9 mouse cellular contexts compared by ENCODE assay signal in the genomic region with DNA sequence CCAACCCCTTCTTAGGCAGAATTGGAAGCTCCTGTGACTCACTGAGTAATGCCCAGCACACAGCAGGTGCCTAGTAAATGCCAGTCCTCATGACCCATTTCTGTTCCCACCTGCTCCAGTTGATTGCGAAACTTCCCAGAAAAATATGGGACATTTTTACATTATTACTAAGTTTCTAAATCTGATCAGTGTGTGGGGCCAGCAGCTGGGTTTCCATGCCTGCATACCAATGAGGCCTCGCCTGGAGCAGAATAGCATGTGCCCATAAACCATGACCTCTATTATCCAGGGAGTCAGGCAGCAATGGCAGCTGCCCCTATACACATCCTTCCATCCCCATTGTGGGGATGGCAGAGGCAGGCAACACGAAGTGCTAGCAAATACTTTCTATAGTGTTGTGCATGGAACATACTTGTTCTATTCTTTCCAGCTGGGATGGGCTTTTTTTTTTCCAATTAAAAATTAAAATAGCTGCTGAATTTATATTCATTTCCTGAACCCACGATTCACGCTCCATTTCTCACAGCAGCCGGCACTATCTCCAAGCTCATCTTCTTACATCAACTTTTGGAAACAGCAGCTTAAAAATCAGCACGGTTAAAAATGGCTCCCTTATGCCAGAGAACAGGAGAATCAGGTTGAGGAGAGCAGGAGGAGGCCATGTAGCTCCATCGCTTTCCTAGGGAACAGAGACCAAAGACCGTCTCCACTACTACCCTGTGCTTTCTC.
A peak's percentile ranks its signal among the peaks of the same experiment; 100 is the strongest.
DNase-seq lines count a peak whose midpoint lies in the region; ATAC-seq and TF ChIP-seq lines count a peak whose summit lies in the region.
"Had no signal": no experiment of that assay in that cellular context is flagged by ENCODE, and none has a peak within 500 bp of the region (broad histone marks: within the 10 kb centered on the region; RNA-seq: fewer than 3 reads in every experiment).

No protein-coding gene starts in this region.

- intact Hi-C loops in left cerebral cortex, postnatal 4 days (cut with DNase I) = no loop called here

- peak; percentile 44 for DNase-seq in left cerebral cortex, adult 11 months (ENCODE audit: low spot score)
- no peak for DNase-seq in left cerebral cortex, postnatal 4 days
- DNase-seq in cerebellum, adult 9-11 months = peak; percentile 31
- peak; percentile 5 to 17 for DNase-seq in kidney, postnatal 4 days
- DNase-seq in liver, postnatal 0 days = no peak
- no peak for DNase-seq in urinary bladder, postnatal 36 days (ENCODE audit: low spot score in 2 of 2)
- no peak for DNase-seq in spleen, postnatal 14 days (ENCODE audit: low spot score in 2 of 2)

- ATAC-seq in neural tube, embryonic 13.5 days (ENCODE audit: low read depth) = peak; percentile 63; the same call in 1 of the 2 replicates
- no peak for ATAC-seq in liver, postnatal 0 days

- no peaks in the 10 kb centered on the region for H3K27me3 ChIP-seq in neural tube, embryonic 13.5 days
- H3K27me3 ChIP-seq in liver, postnatal 0 days (ENCODE audit: insufficient read depth, low read length) = no peaks in the 10 kb centered on the region

- H3K4me2 ChIP-seq in neural tube, embryonic 13.5 days = no peak overlapping the region
- H3K4me2 ChIP-seq in liver, postnatal 0 days (ENCODE audit: low read depth, low read length) = no peak overlapping the region

- no peak for TF ChIP-seq EP300 in liver, postnatal 0 days (IDR thresholded peaks at IDR 0.05; ENCODE audit: low read depth)

- H3K27ac ChIP-seq in neural tube, embryonic 13.5 days (replicated peaks) = peak overlapping the region; percentile 7; the same call in 1 of the 2 replicates
- H3K27ac ChIP-seq in liver, postnatal 0 days (ENCODE audit: low read depth) = no peak overlapping the region

- no peaks in the 10 kb centered on the region for H3K9me3 ChIP-seq in neural tube, embryonic 13.5 days
- no peaks in the 10 kb centered on the region for H3K9me3 ChIP-seq in liver, postnatal 0 days (ENCODE audit: low read length)

- H3K4me3 ChIP-seq in neural tube, embryonic 13.5 days = no peak overlapping the region
- H3K4me3 ChIP-seq in liver, postnatal 0 days (ENCODE audit: low read depth, low read length) = no peak overlapping the region

- WGBS in neural tube, embryonic 13.5 days = 51% methylated on average over 9 of the region's 9 CpGs
- WGBS in liver, postnatal 0 days (ENCODE audit: insufficient replicate concordance) = 75% methylated on average over 9 of the region's 9 CpGs

- peaks cover 20% of the 10 kb centered on the region for H3K4me1 ChIP-seq in neural tube, embryonic 13.5 days (replicated peaks)
- no peaks in the 10 kb centered on the region for H3K4me1 ChIP-seq in liver, postnatal 0 days (ENCODE audit: insufficient read depth)

- H3K36me3 ChIP-seq in neural tube, embryonic 13.5 days = no peaks in the 10 kb centered on the region
- H3K36me3 ChIP-seq in liver, postnatal 0 days (replicated peaks; ENCODE audit: insufficient read depth, low read length) = no peaks in the 10 kb centered on the region
- H3K36me3 ChIP-seq: G1E had no signal

- no peak overlapping the region for H3K9ac ChIP-seq in neural tube, embryonic 13.5 days
- no peak overlapping the region for H3K9ac ChIP-seq in liver, postnatal 0 days (replicated peaks)

- no peak for TF ChIP-seq CTCF in liver, postnatal 0 days (IDR thresholded peaks at IDR 0.05; ENCODE audit: low read depth)

Comparison
In these comparisons a context has a peak if more than half of its experiments do, and no peak if none do; other contexts are left out.
1. DNase-seq: peak in left cerebral cortex, adult 11 months (single experiment), cerebellum, adult 9-11 months (single experiment) and kidney, postnatal 4 days (2 of 2); none in left cerebral cortex, postnatal 4 days (single experiment), liver, postnatal 0 days (single experiment), urinary bladder, postnatal 36 days (0 of 2) and spleen, postnatal 14 days (0 of 2).